Mouse (Mus musculus) midbrain, embryonic 12.5 days (tissue): Measurements from ENCODE around the gene Smbd1. TPM values are rescaled to one million over a fixed set of nuclear protein-coding genes. Genes with fewer than 3 reads are reported as not detected.

Source experiments
- ATAC-seq: fragments of 200-750 bp; cut with Nextera tagmentation; 2 replicates; pipeline ENCODE4 v1.8.0; 2017; ENCODE audit warnings: low read depth, moderate TSS enrichment, moderate library complexity; ENCODE audit not compliant: low FRiP score
- H3K27ac ChIP-seq: fragments of 300-500 bp; sonication (generic); replicated peaks from 2 replicates; pipeline ENCODE4 v1.5.1; 2016; ENCODE audit warnings: mild to moderate bottlenecking
- H3K27me3 ChIP-seq: fragments of 300-500 bp; sonication (generic); 2 replicates; pipeline ENCODE4 v1.6.1; 2016; ENCODE audit warnings: mild to moderate bottlenecking
- H3K36me3 ChIP-seq: fragments of 300-500 bp; sonication (generic); 2 replicates; pipeline ENCODE4 v1.6.1; 2016
- H3K4me1 ChIP-seq: fragments of 300-500 bp; sonication (generic); 2 replicates; pipeline ENCODE4 v1.6.1; 2016
- H3K4me2 ChIP-seq: fragments of 300-500 bp; sonication (generic); replicated peaks from 2 replicates; pipeline ENCODE4 v1.6.1; 2016; ENCODE audit warnings: mild to moderate bottlenecking, moderate library complexity
- H3K4me3 ChIP-seq: fragments of 300-500 bp; sonication (generic); 2 replicates; pipeline ENCODE4 v1.5.1; 2016; ENCODE audit warnings: mild to moderate bottlenecking
- H3K9ac ChIP-seq: fragments of 300-500 bp; sonication (generic); replicated peaks from 2 replicates; pipeline ENCODE4 v1.6.1; 2016; ENCODE audit warnings: mild to moderate bottlenecking, moderate library complexity
- H3K9me3 ChIP-seq: fragments of 300-500 bp; sonication (generic); 2 replicates; pipeline ENCODE4 v1.6.1; 2016; ENCODE audit warnings: mild to moderate bottlenecking
- WGBS: fragments of 180-500 bp; shearing (Covaris S2); methylation state at CpG from one replicate; pipeline ENCODE4 v1.1.7; 2016; 5-methylcytosine and 5-hydroxymethylcytosine counted together
- polyA plus RNA-seq: library from polyadenylated mRNA; unstranded; fragments of >200 nt; fragmentation: Nextera tagmentation; extraction: Ambion mirVana; gene quantifications from 2 replicates; pipeline ENCODE4 v1.2.1, GENCODE M21; 2016

Smbd1 gene
- polyA plus RNA-seq, 1 experiment from 2014 or later, result not detected

- H3K4me3 ChIP-seq, result no peak overlapping the region
- H3K4me1 ChIP-seq, result peaks cover 11% of the 10 kb centered on the region
- 5% methylated on average over 9 of the region's 9 CpGs for WGBS
- H3K36me3 ChIP-seq, result no peaks in the 10 kb centered on the region
- no peaks in the 10 kb centered on the region for H3K9me3 ChIP-seq
- H3K27me3 ChIP-seq, result peaks cover 7% of the 10 kb centered on the region; the same call in 1 of the 2 replicates
- no peak overlapping the region for H3K27ac ChIP-seq
- no peak overlapping the region for H3K9ac ChIP-seq
- 0 out of 2 replicates have a peak, but pooled peaks have one; percentile 12 for ATAC-seq
- 0 out of 2 replicates have a peak overlapping the region, but pooled peaks have one; percentile 12 for H3K4me2 ChIP-seq
Measured at GRCm38 (mm10) chr16:32812888-32813361, 2.6 kb upstream of the Smbd1 start.

GRCm38 (mm10) chr16:32807408-32808185 lies 2.7 kb downstream of the Smbd1 start:
- Histone ChIP-seq H3K4me2 (no peak overlapping the region), H3K36me3 (no peaks in the 10 kb centered on the region), H3K9ac (no peak overlapping the region), H3K9me3 (no peaks in the 10 kb centered on the region), H3K4me1 (peaks cover 20% of the 10 kb centered on the region), H3K27me3 (no peaks in the 10 kb centered on the region), H3K4me3 (no peak overlapping the region), H3K27ac (no peak overlapping the region)
- no peak for ATAC-seq
- 60% methylated on average over 8 of the region's 8 CpGs for WGBS

- Histone ChIP-seq H3K4me1 (peaks cover 20% of the 10 kb centered on the region), H3K36me3 (no peaks in the 10 kb centered on the region), H3K4me3 (no peak overlapping the region), H3K4me2 (no peak overlapping the region), H3K27ac (no peak overlapping the region), H3K27me3 (no peaks in the 10 kb centered on the region), H3K9me3 (no peaks in the 10 kb centered on the region), H3K9ac (no peak overlapping the region)
- WGBS, result 88% methylated on average over 7 of the region's 7 CpGs
- ATAC-seq, result no peak
Measured at GRCm38 (mm10) chr16:32805151-32805550, 5.1 kb downstream of the Smbd1 start.

- H3K9ac ChIP-seq, result no peak overlapping the region
- no peak overlapping the region for H3K27ac ChIP-seq
- H3K4me1 ChIP-seq, result peaks cover 20% of the 10 kb centered on the region
- no peak overlapping the region for H3K4me2 ChIP-seq
- no peak overlapping the region for H3K4me3 ChIP-seq
- no peaks in the 10 kb centered on the region for H3K9me3 ChIP-seq
- WGBS, result 65% methylated on average over 5 of the region's 5 CpGs
- no peak for ATAC-seq
- H3K36me3 ChIP-seq, result no peaks in the 10 kb centered on the region
- H3K27me3 ChIP-seq, result no peaks in the 10 kb centered on the region
Measured at GRCm38 (mm10) chr16:32803901-32804300, 6.4 kb downstream of the Smbd1 start.

GRCm38 (mm10) chr16:32803252-32803853 lies 6.9 kb downstream of the Smbd1 start:
- 0 out of 2 replicates have a peak, but pooled peaks have one; percentile 44 for ATAC-seq
- WGBS, result 61% methylated on average over 6 of the region's 6 CpGs

GRCm38 (mm10) chr16:32797426-32797689 lies 12.9 kb downstream of the Smbd1 start, which contains the start of gene Muc20:
Gene Muc20 (minus strand): TSS chr16:32797435.
- H3K4me3 ChIP-seq, result no peak within 1 kb of the TSS
- H3K9me3 ChIP-seq, result no peaks in the 10 kb centered on the region
- no peaks in the 10 kb centered on the region for H3K4me1 ChIP-seq
- no peak for ATAC-seq
- H3K27me3 ChIP-seq, result no peaks in the 10 kb centered on the region
- H3K36me3 ChIP-seq, result no peaks in the 10 kb centered on the region
- H3K9ac ChIP-seq, result no peak within 1 kb of the TSS
- 75% methylated on average over 3 of the region's 3 CpGs for WGBS
- no peak within 1 kb of the TSS for H3K4me2 ChIP-seq
- H3K27ac ChIP-seq, result no peak within 1 kb of the TSS

More at GRCm38 (mm10) chr16:32803252-32803853, 6.9 kb downstream of the Smbd1 start:
- Histone ChIP-seq H3K27ac (no peak overlapping the region), H3K4me1 (peaks cover 20% of the 10 kb centered on the region), H3K4me3 (no peak overlapping the region), H3K9me3 (no peaks in the 10 kb centered on the region), H3K36me3 (no peaks in the 10 kb centered on the region), H3K27me3 (no peaks in the 10 kb centered on the region), H3K9ac (no peak overlapping the region), H3K4me2 (no peak overlapping the region)

GRCm38 (mm10) chr16:32796676-32797425 lies 13.4 kb downstream of the Smbd1 start:
- H3K4me1 ChIP-seq, result no peaks in the 10 kb centered on the region
- H3K27ac ChIP-seq, result no peak overlapping the region
- ATAC-seq, result no peak
- no peak overlapping the region for H3K4me3 ChIP-seq
- H3K9ac ChIP-seq, result no peak overlapping the region
- H3K9me3 ChIP-seq, result no peaks in the 10 kb centered on the region
- H3K36me3 ChIP-seq, result no peaks in the 10 kb centered on the region
- H3K27me3 ChIP-seq, result no peaks in the 10 kb centered on the region
- 78% methylated on average over 14 of the region's 14 CpGs for WGBS
- no peak overlapping the region for H3K4me2 ChIP-seq

GRCm38 (mm10) chr16:32795177-32795576 lies 15.1 kb downstream of the Smbd1 start:
- H3K27me3 ChIP-seq, result no peaks in the 10 kb centered on the region
- no peak overlapping the region for H3K27ac ChIP-seq
- H3K9me3 ChIP-seq, result no peaks in the 10 kb centered on the region
- no peak overlapping the region for H3K9ac ChIP-seq
- no peak overlapping the region for H3K4me2 ChIP-seq
- H3K36me3 ChIP-seq, result no peaks in the 10 kb centered on the region
- no peak overlapping the region for H3K4me3 ChIP-seq
- no peak for ATAC-seq
- 73% methylated on average over 1 of the region's 1 CpGs for WGBS
- no peaks in the 10 kb centered on the region for H3K4me1 ChIP-seq

GRCm38 (mm10) chr16:32790056-32790455 lies 20.2 kb downstream of the Smbd1 start:
- 93% methylated on average over 5 of the region's 5 CpGs for WGBS
- Histone ChIP-seq H3K4me1 (no peaks in the 10 kb centered on the region), H3K9me3 (no peaks in the 10 kb centered on the region), H3K27me3 (no peaks in the 10 kb centered on the region), H3K36me3 (no peaks in the 10 kb centered on the region), H3K4me2 (no peak overlapping the region), H3K9ac (no peak overlapping the region), H3K4me3 (no peak overlapping the region), H3K27ac (no peak overlapping the region)
- ATAC-seq, result no peak

GRCm38 (mm10) chr16:32784840-32785239 lies 25.4 kb downstream of the Smbd1 start:
- Histone ChIP-seq H3K27me3 (no peaks in the 10 kb centered on the region), H3K9ac (no peak overlapping the region), H3K4me3 (no peak overlapping the region), H3K27ac (no peak overlapping the region), H3K9me3 (no peaks in the 10 kb centered on the region), H3K4me2 (no peak overlapping the region), H3K36me3 (no peaks in the 10 kb centered on the region), H3K4me1 (peaks cover 6% of the 10 kb centered on the region; the same call in 1 of the 2 replicates)
- ATAC-seq, result peak; percentile 62; the same call in 1 of the 2 replicates
- WGBS, result 72% methylated on average over 13 of the region's 13 CpGs

GRCm38 (mm10) chr16:32783324-32784062 lies 26.8 kb downstream of the Smbd1 start:
- H3K9ac ChIP-seq, result no peak overlapping the region
- H3K27me3 ChIP-seq, result no peaks in the 10 kb centered on the region
- no peaks in the 10 kb centered on the region for H3K9me3 ChIP-seq
- 60% methylated on average over 5 of the region's 5 CpGs for WGBS
- peaks cover 12% of the 10 kb centered on the region; the same call in 1 of the 2 replicates for H3K4me1 ChIP-seq
- H3K4me3 ChIP-seq, result no peak overlapping the region
- no peak overlapping the region for H3K4me2 ChIP-seq
- no peak overlapping the region for H3K27ac ChIP-seq
- no peaks in the 10 kb centered on the region for H3K36me3 ChIP-seq
- no peak for ATAC-seq
